Mouse (Mus musculus) granulocyte monocyte progenitor cell, adult 5-6 weeks (primary cell): ENCODE measurements around the gene Rab1b. TPM values are rescaled to one million over a fixed set of nuclear protein-coding genes. Genes with fewer than 3 reads are reported as not detected.

Source experiments
- ATAC-seq: replicated peaks from 2 replicates; pipeline ENCODE4 v1.8.0; 2016; ENCODE audit warnings: mild to moderate bottlenecking, moderate TSS enrichment, inconsistent platforms; ENCODE audit not compliant: poor library complexity, severe bottlenecking
- total RNA-seq, 2 experiments: library from RNA; stranded (forward) in 1 of 2; stranded (reverse) in 1 of 2; fragments of 200-712, 200-1000 nt in 1 of 2; fragments of >200 nt in 1 of 2; fragmentation: Nextera tagmentation in 1 of 2; gene quantifications; 2 replicates each; pipeline ENCODE4 v1.2.3; 2014 to 2017

The Rab1b gene
- total RNA-seq, 2 experiments from 2014 or later = 99.2 to 100 TPM

GRCm38 (mm10) chr19:5073028-5073427 is 33.8 kb downstream of the Rab1b start:
- no peak; the same call in 1 of the 2 replicates for ATAC-seq

GRCm38 (mm10) chr19:5072389-5073019 is 34.4 kb downstream of the Rab1b start:
- ATAC-seq = no peak

DNA sequence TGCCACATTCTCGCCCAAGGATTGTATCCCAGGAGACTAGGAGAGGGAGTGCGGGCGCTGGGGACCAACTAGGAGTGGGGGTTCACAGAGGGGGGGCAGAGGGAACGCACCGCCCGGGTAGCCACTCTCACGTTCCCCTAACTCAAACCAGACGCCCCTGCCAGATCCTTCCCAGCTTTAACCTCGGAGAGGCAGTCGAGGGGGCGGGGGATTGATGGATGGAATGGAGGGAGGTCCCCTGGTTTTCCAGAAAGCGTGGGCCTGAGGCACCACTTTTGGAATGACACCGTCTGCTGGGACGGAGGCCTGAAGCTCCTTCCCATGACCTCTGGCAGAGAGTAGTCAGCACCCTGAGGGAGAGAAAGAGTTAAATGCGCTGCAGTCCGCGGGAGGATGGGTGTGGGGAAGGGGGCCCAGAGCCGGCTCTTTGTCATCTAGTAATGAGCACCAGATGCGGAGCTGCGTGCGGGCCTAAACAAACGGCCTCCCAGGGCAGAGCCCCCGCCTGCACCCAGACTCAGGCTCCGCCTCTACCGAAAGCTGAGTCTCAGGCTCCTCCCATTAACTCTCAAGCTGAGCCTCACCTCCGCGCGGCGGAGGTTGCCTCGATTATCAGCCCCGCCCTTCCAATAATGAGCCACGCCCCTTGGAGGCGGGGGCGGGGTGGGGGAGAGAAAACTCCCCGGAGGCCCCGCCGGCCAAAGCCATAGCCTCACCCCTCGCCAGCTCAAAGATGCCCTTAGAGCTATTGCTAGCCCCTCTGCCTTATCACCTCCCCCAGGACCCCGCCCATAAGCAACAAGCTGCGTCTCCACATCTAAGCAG is 35.1 kb downstream of the Rab1b start:
- ATAC-seq = peak; percentile 72

DNA sequence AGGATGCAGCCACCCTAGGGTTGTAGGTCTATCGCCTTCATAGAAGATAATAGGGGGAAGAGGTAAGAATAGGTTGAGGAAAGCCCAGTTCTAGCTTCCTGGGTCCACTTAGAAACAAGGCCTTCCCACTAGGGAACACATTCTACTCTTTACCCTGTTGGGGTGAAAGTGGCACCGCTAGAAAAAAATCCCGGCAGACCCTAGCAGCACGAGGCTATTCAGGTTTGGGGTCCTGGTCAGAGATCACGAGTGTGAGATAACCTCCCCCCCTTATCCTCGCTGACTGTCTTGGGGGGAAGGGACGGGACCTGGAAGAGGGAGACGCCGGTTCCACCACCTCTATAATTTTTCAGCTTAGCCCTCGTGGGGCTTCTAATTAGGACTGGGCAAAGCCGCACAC is 35.8 kb downstream of the Rab1b start:
- ATAC-seq = no peak

GRCm38 (mm10) chr19:5069978-5070377 is 36.9 kb downstream of the Rab1b start:
- ATAC-seq = no peak

DNA sequence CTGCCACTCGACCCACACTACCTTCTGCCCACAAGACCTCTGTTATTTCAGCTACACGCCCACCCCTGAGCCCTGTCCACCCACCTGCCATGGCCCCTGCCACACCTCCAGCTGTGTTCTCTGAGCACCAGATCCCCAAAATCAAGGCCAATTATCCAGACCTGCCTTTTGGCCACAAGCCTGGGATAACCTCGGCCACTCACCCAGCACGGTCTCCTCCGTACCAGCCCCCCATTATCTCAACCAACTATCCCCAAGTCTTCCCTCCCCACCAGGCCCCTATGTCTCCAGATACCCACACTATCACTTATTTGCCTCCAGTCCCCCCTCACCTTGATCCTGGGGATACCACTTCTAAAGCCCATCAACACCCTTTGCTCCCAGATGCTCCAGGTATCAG is 37.4 kb downstream of the Rab1b start:
- no peak for ATAC-seq

DNA sequence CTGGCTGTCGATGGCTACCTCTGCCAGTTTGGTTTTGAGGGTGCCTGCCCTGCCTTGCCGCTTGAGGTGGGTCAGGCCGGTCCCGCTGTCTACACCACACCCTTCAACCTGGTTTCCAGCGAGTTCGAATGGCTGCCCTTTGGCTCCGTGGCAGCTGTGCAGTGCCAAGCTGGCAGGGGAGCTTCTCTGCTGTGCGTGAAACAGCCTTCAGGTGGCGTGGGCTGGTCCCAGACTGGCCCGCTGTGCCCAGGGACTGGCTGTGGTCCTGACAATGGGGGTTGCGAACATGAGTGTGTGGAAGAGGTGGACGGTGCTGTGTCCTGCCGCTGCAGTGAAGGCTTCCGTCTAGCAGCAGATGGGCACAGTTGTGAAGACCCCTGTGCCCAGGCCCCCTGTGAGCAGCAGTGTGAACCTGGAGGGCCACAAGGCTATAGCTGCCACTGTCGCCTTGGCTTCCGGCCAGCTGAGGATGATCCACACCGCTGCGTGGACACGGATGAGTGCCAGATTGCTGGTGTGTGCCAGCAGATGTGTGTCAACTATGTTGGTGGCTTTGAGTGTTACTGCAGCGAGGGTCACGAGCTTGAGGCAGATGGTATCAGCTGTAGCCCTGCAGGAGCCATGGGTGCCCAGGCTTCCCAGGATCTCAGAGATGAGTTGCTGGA is 38.2 kb downstream of the Rab1b start:
- no peak for ATAC-seq

- no peak; the same call in 1 of the 2 replicates for ATAC-seq
Measured at GRCm38 (mm10) chr19:5067867-5068569, 38.9 kb downstream of the Rab1b start, which contains the start of gene Cd248. Cd248 (plus strand) TSS chr19:5068078.

GRCm38 (mm10) chr19:5067040-5067799 is 39.7 kb downstream of the Rab1b start:
- no peak for ATAC-seq

DNA sequence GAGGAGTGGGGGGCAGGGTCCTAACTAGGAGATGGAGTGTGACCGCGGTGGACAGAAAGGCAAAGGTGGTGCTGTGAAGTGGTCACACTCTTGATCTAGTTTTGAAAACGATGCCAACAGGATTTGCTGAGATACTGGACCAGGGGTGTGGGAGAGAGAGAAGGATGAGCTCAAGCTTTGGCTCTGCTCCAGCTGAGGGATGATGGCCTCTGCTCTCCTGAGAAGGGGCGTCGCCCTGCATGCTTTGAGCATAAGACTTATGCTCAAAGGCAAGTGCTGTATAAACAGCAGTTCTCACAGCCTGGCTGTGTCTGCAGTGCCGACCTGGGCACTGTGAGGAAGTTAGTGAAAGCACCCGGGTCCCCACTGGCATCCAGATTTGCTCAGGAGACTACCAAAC is 41.8 kb downstream of the Rab1b start:
- no peak for ATAC-seq

DNA sequence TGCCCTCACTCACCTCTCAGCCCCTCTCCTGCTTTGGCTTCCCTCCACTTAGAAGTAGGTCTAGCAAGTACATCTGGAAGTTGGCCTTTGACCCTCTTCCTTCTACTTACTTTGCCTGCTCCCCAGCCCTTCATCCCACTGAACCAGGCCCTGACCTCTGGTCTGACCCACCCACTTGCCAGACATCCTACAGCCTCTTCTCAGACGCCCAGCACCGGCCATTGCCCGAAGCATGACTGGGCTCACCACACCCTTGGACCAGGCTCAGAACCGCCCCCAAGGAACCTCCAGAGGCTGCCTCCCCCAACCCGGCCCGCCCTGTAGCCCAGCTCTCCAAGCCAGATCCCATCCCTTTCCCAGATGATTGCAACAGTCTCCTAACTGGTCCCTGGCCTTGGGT is 44.4 kb downstream of the Rab1b start:
- ATAC-seq = no peak

DNA sequence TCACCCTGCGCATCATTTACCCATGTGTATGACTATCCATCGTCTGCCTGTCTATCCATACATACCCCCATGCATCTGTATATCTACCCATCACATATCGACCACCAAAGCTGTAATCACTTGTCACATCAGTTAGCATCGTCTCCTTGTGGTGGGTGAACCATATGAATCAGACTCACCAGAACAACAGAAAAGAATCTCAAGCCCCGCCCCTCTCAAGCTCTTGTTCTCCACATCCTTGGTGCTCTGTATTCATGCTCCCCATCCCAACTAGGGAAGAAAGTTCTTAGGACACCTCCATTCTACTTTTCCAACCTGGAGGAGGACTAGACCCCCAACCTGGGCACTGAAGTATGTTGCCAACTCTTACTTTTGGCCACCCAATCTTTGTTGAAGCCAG is 44.8 kb downstream of the Rab1b start:
- no peak for ATAC-seq

GRCm38 (mm10) chr19:5060365-5061330 is 46.2 kb downstream of the Rab1b start:
- no peak for ATAC-seq

- ATAC-seq = no peak
Measured at GRCm38 (mm10) chr19:5058801-5059771, 47.8 kb downstream of the Rab1b start.

DNA sequence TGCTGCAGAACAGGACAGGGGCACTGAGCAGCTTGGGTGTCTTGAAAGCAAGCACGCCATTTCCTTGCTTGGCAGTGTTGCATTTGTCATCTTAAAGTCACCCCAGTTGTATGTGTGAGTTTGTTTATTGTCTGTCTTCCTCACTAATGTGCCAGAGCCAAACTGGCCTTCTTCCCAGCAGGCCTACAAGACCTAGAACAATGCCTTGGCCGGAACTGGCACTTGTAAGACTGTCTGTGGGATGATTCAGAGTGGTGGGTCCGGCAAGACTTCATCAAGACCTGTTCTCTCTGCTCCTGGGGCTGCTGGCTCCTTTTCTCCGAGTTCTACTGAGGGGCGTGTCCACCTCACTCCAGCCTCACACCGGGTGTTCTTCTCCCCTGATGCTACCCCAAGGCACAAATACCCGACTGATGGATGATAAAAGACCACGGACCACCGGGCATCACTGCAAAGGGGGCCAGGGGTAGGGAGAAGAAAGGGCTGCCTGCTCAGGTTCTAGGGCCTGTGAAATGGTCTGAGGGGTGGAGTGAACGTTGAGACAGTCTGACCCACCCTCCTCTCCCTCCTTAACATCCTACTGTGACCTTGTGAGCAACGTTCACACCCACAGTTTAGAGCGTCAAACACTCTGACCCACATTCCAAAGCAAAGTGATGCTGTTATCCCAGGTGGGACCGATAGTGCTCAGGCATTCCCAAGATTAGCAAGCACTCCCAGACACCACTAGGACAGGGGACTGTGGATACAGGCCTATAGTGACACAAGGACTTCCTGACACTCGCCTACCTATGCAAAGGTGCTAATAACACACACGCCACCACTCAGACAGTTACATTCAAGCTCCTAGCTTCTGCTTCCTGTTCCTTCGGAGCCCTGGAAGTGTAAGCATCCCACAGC is 48.7 kb downstream of the Rab1b start:
- ATAC-seq = no peak

GRCm38 (mm10) chr19:5056251-5056650 is 50.6 kb downstream of the Rab1b start:
- ATAC-seq = peak; percentile 33; the same call in 1 of the 2 replicates

DNA sequence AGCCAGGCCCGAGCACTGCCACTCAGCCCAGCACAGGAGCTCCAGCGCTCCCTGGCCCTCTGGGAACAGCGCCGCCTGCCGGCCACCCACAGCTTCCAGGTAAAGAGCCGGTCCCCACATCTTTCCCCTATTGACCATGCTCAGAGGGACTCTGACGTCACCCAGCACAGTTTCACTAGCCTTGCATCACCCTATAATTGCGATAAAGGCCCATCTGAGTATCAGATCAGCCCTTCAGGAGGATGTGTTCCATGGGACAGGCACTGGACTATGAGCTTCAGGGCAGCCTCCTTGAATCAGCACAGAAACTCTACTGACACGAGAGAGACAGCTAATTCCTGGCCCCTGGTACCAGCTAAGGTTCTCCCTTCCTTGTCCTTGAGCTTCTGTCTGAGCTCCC is 53.0 kb downstream of the Rab1b start:
- ATAC-seq = peak; percentile 60
